Mouse (Mus musculus): ENCODE data around the gene Nav2. TPM values are rescaled to one million over a fixed set of nuclear protein-coding genes. Genes with fewer than 3 reads are reported as not detected.

The Nav2 gene
- polyA plus RNA-seq, 1 experiment = 21.9 TPM

DNA sequence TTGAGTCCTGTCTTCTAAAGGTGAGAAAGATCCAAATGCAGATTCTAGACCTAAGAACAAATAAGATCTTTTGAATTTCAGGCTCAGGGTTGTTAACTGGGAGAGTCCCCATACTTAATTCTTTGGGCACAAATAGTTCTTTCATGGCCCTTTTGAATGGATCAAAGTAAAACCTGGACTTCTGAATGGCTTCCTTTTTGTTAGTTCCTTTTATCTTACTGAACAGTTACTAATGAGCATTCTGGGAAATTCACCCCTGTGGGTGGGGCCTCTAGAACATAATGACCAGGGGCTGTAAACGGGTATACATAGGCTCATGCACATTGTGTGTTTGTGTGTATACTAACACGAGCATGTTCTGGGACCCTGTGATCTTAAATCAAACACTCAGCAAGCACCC lies 429.2 kb downstream of the Nav2 start:
- Histone ChIP-seq H3K79me2 (ENCODE audit: control insufficient read depth, insufficient read depth) (no peaks in the 10 kb centered on the region), H3ac (ENCODE audit: control insufficient read depth, insufficient read length) (no peak overlapping the region), H3K4me3 (no peak overlapping the region), H3K36me3 (ENCODE audit: control insufficient read depth, insufficient read depth) (no peaks in the 10 kb centered on the region), H3K4me2 (ENCODE audit: low read depth) (no peak overlapping the region), H3K27me3 (ENCODE audit: control insufficient read depth, insufficient read depth, insufficient read length) (no peaks in the 10 kb centered on the region)
- TF ChIP-seq E2F4 (IDR thresholded peaks at IDR 0.05; ENCODE audit: insufficient read depth) = no peak
- no peak for TF ChIP-seq CEBPB (IDR thresholded peaks at IDR 0.05; ENCODE audit: insufficient read depth, poor library complexity, severe bottlenecking)
- no peak for TF ChIP-seq MAX (IDR thresholded peaks at IDR 0.05; ENCODE audit: low read depth)
- TF ChIP-seq REST (IDR thresholded peaks at IDR 0.05; ENCODE audit: insufficient read depth, insufficient read length) = no peak
- TF ChIP-seq MYOG (IDR thresholded peaks at IDR 0.05; ENCODE audit: control insufficient read depth in 1 of 3, insufficient read depth in 1 of 3, insufficient read length in 2 of 3, low read depth in 2 of 3) = no peak
- TF ChIP-seq TCF3 (IDR thresholded peaks at IDR 0.05; ENCODE audit: insufficient read length, low read depth) = no peak
- TF ChIP-seq USF1 (IDR thresholded peaks at IDR 0.05; ENCODE audit: low read depth) = no peak
- TF ChIP-seq MYOD1 (IDR thresholded peaks at IDR 0.05; ENCODE audit: control insufficient read depth in 1 of 3, insufficient read length in 2 of 3, low read depth in 2 of 3) = no peak
- TF ChIP-seq TCF12 (IDR thresholded peaks at IDR 0.05; ENCODE audit: insufficient read depth, poor library complexity, severe bottlenecking) = no peak
- TF ChIP-seq POLR2A (IDR thresholded peaks at IDR 0.05; ENCODE audit: insufficient read length, low read depth) = no peak
- TF ChIP-seq POLR2AphosphoS2 (IDR thresholded peaks at IDR 0.05; ENCODE audit: insufficient read length, low read depth) = no peak
- no peak for TF ChIP-seq SRF (IDR thresholded peaks at IDR 0.05; ENCODE audit: control insufficient read depth, insufficient read length, low read depth)

GRCm38 (mm10) chr7:49339953-49340352 lies 431.4 kb downstream of the Nav2 start:
- Histone ChIP-seq H3ac (ENCODE audit: control insufficient read depth, insufficient read length) (no peak overlapping the region), H3K27me3 (ENCODE audit: control insufficient read depth, insufficient read depth, insufficient read length) (no peaks in the 10 kb centered on the region), H3K4me2 (ENCODE audit: low read depth) (no peak overlapping the region), H3K79me2 (ENCODE audit: control insufficient read depth, insufficient read depth) (no peaks in the 10 kb centered on the region), H3K36me3 (ENCODE audit: control insufficient read depth, insufficient read depth) (no peaks in the 10 kb centered on the region), H3K4me3 (no peak overlapping the region)
- no peak for TF ChIP-seq MAX (IDR thresholded peaks at IDR 0.05; ENCODE audit: low read depth)
- no peak for TF ChIP-seq MYOD1 (IDR thresholded peaks at IDR 0.05; ENCODE audit: control insufficient read depth in 1 of 3, insufficient read length in 2 of 3, low read depth in 2 of 3)
- no peak for TF ChIP-seq CEBPB (IDR thresholded peaks at IDR 0.05; ENCODE audit: insufficient read depth, poor library complexity, severe bottlenecking)
- TF ChIP-seq E2F4 (IDR thresholded peaks at IDR 0.05; ENCODE audit: insufficient read depth) = no peak
- TF ChIP-seq TCF12 (IDR thresholded peaks at IDR 0.05; ENCODE audit: insufficient read depth, poor library complexity, severe bottlenecking) = no peak
- TF ChIP-seq USF1 (IDR thresholded peaks at IDR 0.05; ENCODE audit: low read depth) = no peak

DNA sequence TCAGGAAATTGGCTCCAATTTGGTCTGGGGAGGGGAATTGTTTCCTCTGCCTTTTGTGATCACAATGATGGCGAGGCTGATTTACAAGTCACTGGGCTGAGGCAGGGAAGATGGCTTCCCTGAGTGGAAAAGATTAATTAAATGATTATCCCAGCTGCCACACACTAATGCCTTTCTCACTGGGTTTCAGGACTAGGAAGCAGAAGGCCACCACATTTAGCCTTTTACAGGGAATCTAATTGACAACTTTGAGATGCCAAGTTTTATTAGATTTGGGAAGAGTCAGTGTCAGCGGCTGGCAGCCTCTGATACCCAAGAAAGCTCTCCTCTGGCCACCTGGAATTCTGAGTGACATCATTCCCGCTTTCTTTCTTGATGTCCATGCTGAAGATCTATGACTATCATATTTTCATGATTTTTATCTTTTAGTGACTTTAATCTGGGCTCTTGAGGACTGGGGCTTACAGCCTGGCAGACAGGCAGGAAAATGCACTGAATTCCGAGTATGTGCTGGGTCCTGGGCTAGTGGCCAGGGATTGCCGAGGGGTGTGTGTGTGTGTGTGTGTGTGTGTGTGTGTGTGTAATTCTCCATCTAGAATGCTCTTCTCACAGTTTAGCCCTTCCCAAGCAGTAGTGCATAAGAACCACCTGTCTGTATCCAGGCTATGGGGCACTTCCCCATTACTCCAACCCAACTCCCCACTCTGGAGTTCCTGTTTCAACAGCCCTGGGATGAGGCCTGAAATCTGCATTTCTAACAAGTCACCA lies 432.8 kb downstream of the Nav2 start:
- Histone ChIP-seq H3K27me3 (ENCODE audit: control insufficient read depth, insufficient read depth, insufficient read length) (no peaks in the 10 kb centered on the region), H3K79me2 (ENCODE audit: control insufficient read depth, insufficient read depth) (no peaks in the 10 kb centered on the region), H3K4me3 (no peak overlapping the region), H3K4me2 (ENCODE audit: low read depth) (no peak overlapping the region), H3K36me3 (ENCODE audit: control insufficient read depth, insufficient read depth) (no peaks in the 10 kb centered on the region), H3ac (ENCODE audit: control insufficient read depth, insufficient read length) (no peak overlapping the region)
- TF ChIP-seq MYOG (IDR thresholded peaks at IDR 0.05; ENCODE audit: control insufficient read depth in 1 of 3, insufficient read depth in 1 of 3, insufficient read length in 2 of 3, low read depth in 2 of 3) (no peak), POLR2AphosphoS2 (IDR thresholded peaks at IDR 0.05; ENCODE audit: insufficient read length, low read depth) (no peak), MYOD1 (IDR thresholded peaks at IDR 0.05; ENCODE audit: control insufficient read depth in 1 of 3, insufficient read length in 2 of 3, low read depth in 2 of 3) (no peak), TCF3 (IDR thresholded peaks at IDR 0.05; ENCODE audit: insufficient read length, low read depth) (no peak), E2F4 (IDR thresholded peaks at IDR 0.05; ENCODE audit: insufficient read depth) (no peak), TCF12 (IDR thresholded peaks at IDR 0.05; ENCODE audit: insufficient read depth, poor library complexity, severe bottlenecking) (no peak)

DNA sequence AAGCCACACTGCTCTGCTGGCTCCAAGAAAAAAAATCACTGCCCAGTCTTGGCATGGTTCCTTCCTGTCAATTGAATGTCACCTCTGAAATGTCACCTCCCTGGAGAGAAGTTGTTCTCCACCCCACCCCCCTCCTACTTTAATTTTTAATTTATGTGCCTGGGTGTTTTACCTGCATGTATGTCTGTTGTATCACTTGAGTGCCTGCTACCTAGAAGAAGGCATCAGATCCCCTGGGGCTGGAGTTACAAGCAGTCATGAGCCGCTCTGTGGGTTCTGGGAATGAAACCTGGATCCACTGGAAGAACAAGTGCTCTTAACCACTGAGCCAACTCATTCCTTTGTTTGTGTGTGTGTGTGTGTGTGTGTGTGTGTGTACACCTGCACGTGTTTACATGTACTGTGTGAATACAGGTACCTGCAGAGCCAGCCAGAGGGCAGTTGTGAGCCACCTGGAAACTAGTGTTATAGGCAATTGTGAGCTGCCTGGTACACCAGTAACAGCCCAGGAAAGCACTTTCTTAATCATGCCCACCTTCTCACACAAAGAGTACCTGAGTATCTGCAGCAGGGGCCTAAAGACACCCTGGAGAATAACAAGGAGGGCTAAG lies 433.5 kb downstream of the Nav2 start:
- H3K4me2 ChIP-seq (ENCODE audit: low read depth) = no peak overlapping the region
- H3K27me3 ChIP-seq (ENCODE audit: control insufficient read depth, insufficient read depth, insufficient read length) = no peaks in the 10 kb centered on the region
- TF ChIP-seq E2F4 (IDR thresholded peaks at IDR 0.05; ENCODE audit: insufficient read depth) (no peak), SRF (IDR thresholded peaks at IDR 0.05; ENCODE audit: control insufficient read depth, insufficient read length, low read depth) (no peak), CEBPB (IDR thresholded peaks at IDR 0.05; ENCODE audit: insufficient read depth, poor library complexity, severe bottlenecking) (no peak), TCF3 (IDR thresholded peaks at IDR 0.05; ENCODE audit: insufficient read length, low read depth) (no peak), POLR2A (IDR thresholded peaks at IDR 0.05; ENCODE audit: insufficient read length, low read depth) (no peak), TCF12 (IDR thresholded peaks at IDR 0.05; ENCODE audit: insufficient read depth, poor library complexity, severe bottlenecking) (no peak), USF1 (IDR thresholded peaks at IDR 0.05; ENCODE audit: low read depth) (no peak), POLR2AphosphoS2 (IDR thresholded peaks at IDR 0.05; ENCODE audit: insufficient read length, low read depth) (no peak), MYOG (IDR thresholded peaks at IDR 0.05; ENCODE audit: control insufficient read depth in 1 of 3, insufficient read depth in 1 of 3, insufficient read length in 2 of 3, low read depth in 2 of 3) (no peak), MAX (IDR thresholded peaks at IDR 0.05; ENCODE audit: low read depth) (no peak), REST (IDR thresholded peaks at IDR 0.05; ENCODE audit: insufficient read depth, insufficient read length) (no peak), MYOD1 (IDR thresholded peaks at IDR 0.05; ENCODE audit: control insufficient read depth in 1 of 3, insufficient read length in 2 of 3, low read depth in 2 of 3) (no peak)
- H3ac ChIP-seq (ENCODE audit: control insufficient read depth, insufficient read length) = no peak overlapping the region
- H3K79me2 ChIP-seq (ENCODE audit: control insufficient read depth, insufficient read depth) = no peaks in the 10 kb centered on the region
- H3K36me3 ChIP-seq (ENCODE audit: control insufficient read depth, insufficient read depth) = no peaks in the 10 kb centered on the region
- no peak overlapping the region for H3K4me3 ChIP-seq
